Mouse (Mus musculus) MEL (cell line): ENCODE results near the gene Aim2. TPM values are rescaled to one million over a fixed set of nuclear protein-coding genes. Genes with fewer than 3 reads are reported as not detected.
A peak's percentile ranks its signal among the peaks of the same experiment; 100 is the strongest.

ENCODE experiments used
- DNase-seq: peaks from one replicate; pipeline ENCODE4 v3.0.0; 2011; ENCODE audit warnings: low read depth, low spot score
- H3K27ac ChIP-seq: 2 replicates; pipeline ENCODE4 v1.5.1; 2012; ENCODE audit warnings: low read depth, mild to moderate bottlenecking, control low read depth, low read length, moderate library complexity; ENCODE audit not compliant: control insufficient read depth
- H3K27me3 ChIP-seq, 2 experiments: fragments of 150-350 bp in 1 of 2; sonication (generic) in 1 of 2; 2 replicates each; pipeline ENCODE4 v1.6.1; 2012; ENCODE audit warnings: low read length in 2 of 2, mild to moderate bottlenecking in 2 of 2, improper control_type of control experiment in 1 of 2, moderate library complexity in 1 of 2; ENCODE audit not compliant: insufficient read depth in 2 of 2, control insufficient read depth in 1 of 2
- H3K36me3 ChIP-seq, 2 experiments: 2 replicates each; pipeline ENCODE4 v1.6.1; 2012 to 2014; ENCODE audit warnings: low read length in 2 of 2, improper control_type of control experiment in 1 of 2, inconsistent platforms in 1 of 2, mild to moderate bottlenecking in 1 of 2; ENCODE audit not compliant: insufficient read depth in 2 of 2, control insufficient read depth in 1 of 2
- H3K4me1 ChIP-seq, 2 experiments: fragments of 150-350 bp in 1 of 2; sonication (generic) in 1 of 2; 2 replicates each; pipeline ENCODE4 v1.6.1; 2012; ENCODE audit warnings: low read length in 2 of 2, improper control_type of control experiment in 1 of 2, mild to moderate bottlenecking in 1 of 2; ENCODE audit not compliant: insufficient read depth in 2 of 2, control insufficient read depth in 1 of 2
- H3K4me3 ChIP-seq, 2 experiments: fragments of 150-350 bp in 1 of 2; sonication (generic) in 1 of 2; 2 replicates each; pipeline ENCODE4 v1.5.1; 2012; ENCODE audit warnings: low read depth in 2 of 2, low read length in 2 of 2, mild to moderate bottlenecking in 2 of 2, moderate library complexity in 2 of 2, control low read depth in 1 of 2, improper control_type of control experiment in 1 of 2; ENCODE audit not compliant: control insufficient read depth in 1 of 2, insufficient read depth in 1 of 2
- H3K79me2 ChIP-seq: 2 replicates; pipeline ENCODE4 v1.6.1; 2012; ENCODE audit warnings: mild to moderate bottlenecking, low read length, moderate library complexity; ENCODE audit not compliant: control insufficient read depth, poor library complexity, insufficient read depth
- H3K9ac ChIP-seq: 2 replicates; pipeline ENCODE4 v1.6.1; 2012; ENCODE audit warnings: low read depth, mild to moderate bottlenecking, control low read depth, low read length, moderate library complexity; ENCODE audit not compliant: control insufficient read depth, poor library complexity, severe bottlenecking
- H3K9me3 ChIP-seq: fragments of 150-350 bp; sonication (generic); replicated peaks from 2 replicates; pipeline ENCODE4 v1.6.1; 2012; ENCODE audit warnings: mild to moderate bottlenecking, low read length, improper control_type of control experiment, moderate library complexity; ENCODE audit not compliant: insufficient read depth
- BHLHE40 ChIP-seq: IDR thresholded peaks from 2 replicates; pipeline ENCODE4 v1.6.1; 2012; ENCODE audit warnings: low read depth, mild to moderate bottlenecking, inconsistent platforms, low read length, improper control_type of control experiment, borderline replicate concordance
- CHD2 ChIP-seq: IDR thresholded peaks from 2 replicates; pipeline ENCODE4 v1.6.1; 2011; ENCODE audit warnings: low read length, improper control_type of control experiment
- CTCF ChIP-seq, 3 experiments: IDR thresholded peaks in 2 of 3; conservative IDR thresholded peaks in 1 of 3; 2 replicates each; pipeline ENCODE4 v1.5.1; 2011 to 2012; ENCODE audit warnings: low read length in 3 of 3, low read depth in 2 of 3, mild to moderate bottlenecking in 2 of 3, improper control_type of control experiment in 1 of 3, inconsistent platforms in 1 of 3, mixed read lengths in 1 of 3, moderate library complexity in 1 of 3; ENCODE audit not compliant: control insufficient read depth in 1 of 3, insufficient read depth in 1 of 3, poor library complexity in 1 of 3, severe bottlenecking in 1 of 3
- E2F4 ChIP-seq: IDR thresholded peaks from 2 replicates; pipeline ENCODE4 v1.6.1; 2011; ENCODE audit warnings: low read depth, low read length, improper control_type of control experiment, borderline replicate concordance
- ETS1 ChIP-seq: IDR thresholded peaks from 2 replicates; pipeline ENCODE4 v1.6.1; 2012; ENCODE audit warnings: low read depth, mild to moderate bottlenecking, inconsistent platforms, low read length, improper control_type of control experiment, moderate library complexity
- GABPA ChIP-seq: IDR thresholded peaks from 2 replicates; pipeline ENCODE4 v1.6.1; 2012; ENCODE audit warnings: low read depth, mild to moderate bottlenecking, inconsistent platforms, low read length, improper control_type of control experiment, moderate library complexity
- HCFC1 ChIP-seq: IDR thresholded peaks from 2 replicates; pipeline ENCODE4 v1.6.1; 2012; ENCODE audit warnings: low read depth, mild to moderate bottlenecking, inconsistent platforms, low read length, improper control_type of control experiment, moderate library complexity
- MAFK ChIP-seq: IDR thresholded peaks from 2 replicates; pipeline ENCODE4 v1.6.1; 2011; ENCODE audit warnings: low read depth, mild to moderate bottlenecking, low read length, improper control_type of control experiment, borderline replicate concordance
- MAX ChIP-seq: IDR thresholded peaks from 2 replicates; pipeline ENCODE4 v1.6.1; 2011; ENCODE audit warnings: low read length, improper control_type of control experiment
- MAZ ChIP-seq: IDR thresholded peaks from 2 replicates; pipeline ENCODE4 v1.6.1; 2012; ENCODE audit warnings: low read depth, mild to moderate bottlenecking, inconsistent platforms, low read length, improper control_type of control experiment
- MXI1 ChIP-seq: IDR thresholded peaks from 2 replicates; pipeline ENCODE4 v1.6.1; 2011; ENCODE audit warnings: mild to moderate bottlenecking, low read depth, low read length, improper control_type of control experiment
- NELFE ChIP-seq: IDR thresholded peaks from 2 replicates; pipeline ENCODE4 v1.6.1; 2011; ENCODE audit warnings: low read depth, low read length, improper control_type of control experiment
- NRF1 ChIP-seq: IDR thresholded peaks from 2 replicates; pipeline ENCODE4 v1.6.1; 2014; ENCODE audit warnings: low read depth, mild to moderate bottlenecking, inconsistent platforms, low read length, improper control_type of control experiment, moderate library complexity; ENCODE audit not compliant: poor library complexity, insufficient read depth, severe bottlenecking
- POLR2AphosphoS2 ChIP-seq: IDR thresholded peaks from 2 replicates; pipeline ENCODE4 v1.6.1; 2011; ENCODE audit warnings: low read length, improper control_type of control experiment
- RAD21 ChIP-seq: IDR thresholded peaks from 2 replicates; pipeline ENCODE4 v1.6.1; 2011; ENCODE audit warnings: mild to moderate bottlenecking, low read depth, low read length, improper control_type of control experiment
- SIN3A ChIP-seq: IDR thresholded peaks from 2 replicates; pipeline ENCODE4 v1.6.1; 2012; ENCODE audit warnings: low read length, improper control_type of control experiment, inconsistent platforms
- SMC3 ChIP-seq: IDR thresholded peaks from 2 replicates; pipeline ENCODE4 v1.6.1; 2011; ENCODE audit warnings: low read depth, low read length, improper control_type of control experiment
- TAL1 ChIP-seq: IDR thresholded peaks from 2 replicates; pipeline ENCODE4 v1.6.1; 2012; ENCODE audit warnings: mild to moderate bottlenecking, inconsistent platforms, low read length, moderate library complexity, mixed read lengths
- TCF12 ChIP-seq: IDR thresholded peaks from 2 replicates; pipeline ENCODE4 v1.6.1; 2014; ENCODE audit warnings: low read depth, mild to moderate bottlenecking, inconsistent platforms, low read length, improper control_type of control experiment, moderate library complexity
- UBTF ChIP-seq: IDR thresholded peaks from 2 replicates; pipeline ENCODE4 v1.6.1; 2012; ENCODE audit warnings: low read depth, mild to moderate bottlenecking, inconsistent platforms, low read length, improper control_type of control experiment, moderate library complexity, borderline replicate concordance; ENCODE audit not compliant: insufficient read depth
- USF1 ChIP-seq: IDR thresholded peaks from 2 replicates; pipeline ENCODE4 v1.6.1; 2014; ENCODE audit warnings: low read depth, mild to moderate bottlenecking, inconsistent platforms, low read length, improper control_type of control experiment, moderate library complexity
- ZKSCAN1 ChIP-seq: IDR thresholded peaks from 2 replicates; pipeline ENCODE4 v1.6.1; 2012; ENCODE audit warnings: low read depth, mild to moderate bottlenecking, inconsistent platforms, low read length, improper control_type of control experiment, moderate library complexity
- ZMIZ1 ChIP-seq: IDR thresholded peaks from 2 replicates; pipeline ENCODE4 v1.6.1; 2012; ENCODE audit warnings: low read depth, mild to moderate bottlenecking, inconsistent platforms, low read length, improper control_type of control experiment, moderate library complexity
- ZNF384 ChIP-seq: IDR thresholded peaks from 2 replicates; pipeline ENCODE4 v1.6.1; 2012; ENCODE audit warnings: low read depth, mild to moderate bottlenecking, inconsistent platforms, low read length, improper control_type of control experiment
- polyA plus RNA-seq, 2 experiments: library from polyadenylated mRNA; stranded (reverse) in 1 of 2; unstranded in 1 of 2; fragments of >175 nt in 1 of 2; fragments of >200 nt in 1 of 2; gene quantifications; 2 replicates each; pipeline versions ENCODE4 v1.2.1 to v1.2.4; 2012; ENCODE audit warnings: low replicate concordance in 2 of 2, low read depth in 1 of 2; ENCODE audit not compliant: insufficient read length in 2 of 2, insufficient read depth in 1 of 2, missing spikeins in 1 of 2
- total RNA-seq: library from RNA; depleted of rRNA; stranded (reverse); fragments of 300-350 nt; gene quantifications from 2 replicates; pipeline ENCODE4 v1.2.3, GENCODE M21; 2012

Aim2 gene
- total and polyA plus RNA-seq, 3 experiments, result 2.3 to 9.1 TPM; not detected in 1

DNA sequence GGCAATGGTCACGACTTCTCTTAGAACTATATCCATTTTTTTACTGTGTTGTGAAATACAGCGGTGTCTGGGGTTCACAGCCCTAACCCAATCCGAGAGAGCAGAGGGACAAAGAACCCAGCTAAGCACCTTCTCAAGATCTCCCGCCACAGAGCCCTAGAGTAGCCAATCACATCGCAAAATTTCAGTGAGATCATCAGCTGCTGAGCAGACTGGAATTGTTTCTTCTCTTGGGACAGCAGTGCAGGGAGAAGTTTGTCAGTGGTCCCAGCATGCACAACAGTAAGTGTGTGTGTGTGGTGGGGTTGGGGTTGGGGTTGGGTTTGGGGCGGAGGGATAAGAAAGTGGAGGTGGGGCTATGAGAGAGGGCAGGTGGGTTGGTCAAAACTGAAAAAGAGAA, 733 bp upstream of the Aim2 start:
- Histone ChIP-seq H3K9me3 (no peaks in the 10 kb centered on the region), H3K27me3 (no peaks in the 10 kb centered on the region), H3K36me3 (peaks cover 0 to 30% of the 10 kb centered on the region in 2 experiments; a peak in 2 of 4 replicates), H3K4me3 (peak overlapping the region; percentile 53 to 57), H3K4me1 (peaks cover 27 to 29% of the 10 kb centered on the region in 2 experiments), H3K27ac (peak overlapping the region; percentile 88), H3K79me2 (no peaks in the 10 kb centered on the region; the same call in 1 of the 2 replicates), H3K9ac (peak overlapping the region; percentile 75)
- TF ChIP-seq TAL1 (no peak), E2F4 (peak; percentile 93), CHD2 (peak; percentile 85), NELFE (no peak), POLR2AphosphoS2 (no peak), USF1 (no peak), MXI1 (no peak)
- peak; percentile 87 for DNase-seq

DNA sequence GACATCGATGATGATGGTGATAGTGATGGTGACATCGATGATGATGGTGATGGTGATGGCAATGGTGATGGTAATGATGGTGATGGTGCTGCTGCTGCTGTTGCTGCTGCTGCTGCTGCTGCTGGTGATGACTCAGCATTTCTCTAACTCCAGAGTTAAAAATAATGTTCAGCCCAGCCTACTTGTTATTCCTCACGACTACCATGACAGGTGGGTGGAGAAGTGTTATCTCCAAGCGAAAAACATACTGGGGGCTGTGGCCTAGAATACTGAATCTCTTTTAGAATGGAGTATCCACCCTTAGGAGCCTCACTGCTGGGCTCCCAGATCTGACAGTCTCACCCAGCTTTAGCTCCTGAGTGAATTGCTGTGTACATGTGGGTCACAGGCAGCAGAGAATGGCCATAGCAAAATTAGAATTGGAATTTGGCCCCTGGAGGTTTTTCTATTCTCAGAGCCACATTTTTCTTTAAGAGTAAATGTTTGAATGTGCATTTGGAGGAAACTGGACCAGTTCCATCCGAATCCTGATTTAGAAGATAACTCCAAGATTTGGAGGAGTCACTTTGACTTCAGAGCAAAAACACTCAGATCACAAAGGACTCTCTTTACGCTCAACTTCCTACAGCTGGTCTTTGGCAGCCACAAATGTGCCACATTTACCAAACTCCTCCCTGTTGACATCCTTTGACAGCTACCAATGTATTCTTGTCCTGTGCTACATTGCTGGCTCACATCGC, 4.6 kb downstream of the Aim2 start:
- peaks cover 4 to 5% of the 10 kb centered on the region in 2 experiments; a peak in 2 of 4 replicates for H3K4me1 ChIP-seq
- H3K79me2 ChIP-seq, result no peaks in the 10 kb centered on the region
- H3K9me3 ChIP-seq, result no peaks in the 10 kb centered on the region
- no peak overlapping the region for H3K27ac ChIP-seq
- H3K9ac ChIP-seq, result no peak overlapping the region
- peaks cover 0 to 4% of the 10 kb centered on the region in 2 experiments; a peak in 2 of 4 replicates for H3K36me3 ChIP-seq
- no peaks in the 10 kb centered on the region for H3K27me3 ChIP-seq
- no peak for DNase-seq
- no peak for TF ChIP-seq USF1
- TF ChIP-seq GABPA, result peak; percentile 24; the same call in 1 of the 2 replicates
- TF ChIP-seq ETS1, result peak; percentile 33; the same call in 1 of the 2 replicates
- TF ChIP-seq MAFK, result peak; percentile 75; the same call in 1 of the 2 replicates
- no peak for TF ChIP-seq UBTF
- TF ChIP-seq NRF1, result no peak
- H3K4me3 ChIP-seq, result no peak overlapping the region

DNA sequence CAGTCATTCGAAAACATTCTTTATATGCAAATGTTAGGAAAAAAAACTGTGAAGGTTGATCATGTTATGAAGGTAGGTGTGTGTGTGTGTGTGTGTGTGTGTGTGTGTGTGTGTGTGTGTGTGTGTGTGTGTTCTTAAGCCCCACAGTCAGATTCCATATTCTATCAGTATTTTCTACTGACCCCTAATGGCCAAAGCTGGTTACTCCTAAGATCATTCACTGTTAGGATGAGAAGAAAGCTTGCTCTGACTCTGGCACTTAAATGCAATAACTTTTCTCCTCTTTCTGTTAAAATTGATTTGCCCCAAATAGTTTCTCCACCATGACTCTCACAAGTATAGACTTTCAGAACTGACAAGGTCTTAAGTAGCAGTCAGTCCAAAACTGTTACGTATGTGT, 6.0 kb downstream of the Aim2 start:
- Histone ChIP-seq H3K4me3 (no peak overlapping the region), H3K9ac (no peak overlapping the region), H3K79me2 (no peaks in the 10 kb centered on the region), H3K27ac (no peak overlapping the region), H3K27me3 (no peaks in the 10 kb centered on the region), H3K36me3 (no peaks in the 10 kb centered on the region; a peak in 2 of 4 replicates), H3K9me3 (no peaks in the 10 kb centered on the region), H3K4me1 (no peaks in the 10 kb centered on the region; a peak in 2 of 4 replicates)
- peak; percentile 35 for DNase-seq
- TF ChIP-seq ZMIZ1 (no peak), MAX (no peak), ETS1 (no peak), RAD21 (peak; percentile 69), MAZ (no peak), TAL1 (no peak), ZNF384 (no peak), TCF12 (no peak), ZKSCAN1 (no peak), BHLHE40 (no peak), SIN3A (no peak), E2F4 (no peak), SMC3 (peak; percentile 68), UBTF (no peak), CTCF (IDR thresholded peaks at IDR 0.05 in 2 of 3, conservative IDR thresholded peaks at IDR 0.05 in 1 of 3; ENCODE audit: control insufficient read depth in 1 of 3, insufficient read depth in 1 of 3, low read depth in 2 of 3, low read length in 3 of 3, poor library complexity in 1 of 3, severe bottlenecking in 1 of 3) (peak in 1 of 3 experiments; percentile 64; a peak in 2 of 6 replicates), HCFC1 (no peak), MAFK (no peak)
